Mouse (Mus musculus) liver (tissue): Measurements from ENCODE around the gene Fmn2.
A peak's percentile ranks its signal among the peaks of the same experiment; 100 is the strongest.

Experiments used
- DNase-seq: peaks from one replicate; pipeline ENCODE4 v3.0.0-alpha.2; 2020; ENCODE audit warnings: mixed read lengths

Gene Fmn2

DNA sequence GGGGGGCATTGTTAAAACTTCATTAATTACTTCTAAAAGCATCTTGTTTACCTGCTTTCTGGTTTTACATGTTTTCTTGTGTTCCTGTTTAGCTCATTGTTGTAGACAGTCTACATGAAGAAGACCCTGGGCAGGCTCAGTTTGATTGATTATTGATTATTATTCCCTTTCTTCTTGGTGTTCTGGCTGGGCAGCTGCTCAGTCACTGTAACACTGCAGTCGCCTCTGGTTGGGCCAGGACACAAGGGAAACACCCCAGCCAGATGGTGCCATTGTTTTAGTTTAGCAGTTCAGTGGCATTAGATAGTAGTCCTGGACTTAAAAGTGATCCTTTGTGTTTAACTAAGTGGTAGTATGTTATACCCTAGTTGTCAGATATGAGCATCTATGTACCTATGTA is 167.5 kb downstream of the Fmn2 start:
- DNase-seq, result no peak

DNA sequence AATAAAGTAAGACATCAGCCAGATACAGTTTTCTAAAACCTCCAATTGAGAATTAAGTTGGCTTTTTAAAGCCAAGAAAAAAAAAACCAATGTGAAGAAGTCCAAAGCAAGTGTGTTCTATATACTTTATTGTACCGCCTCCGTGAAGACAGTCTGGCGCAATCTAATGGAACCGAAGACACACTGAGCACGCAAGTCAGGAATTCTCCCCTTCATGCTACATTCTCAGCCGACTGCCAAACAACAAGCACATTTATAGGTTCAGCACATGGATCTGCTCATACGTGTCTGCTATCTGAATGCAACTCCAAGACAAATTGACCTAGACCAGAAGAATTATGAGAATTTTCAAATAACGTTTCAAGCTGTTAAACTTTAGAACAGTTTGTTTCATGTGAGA is 169.2 kb downstream of the Fmn2 start:
- no peak for DNase-seq

DNA sequence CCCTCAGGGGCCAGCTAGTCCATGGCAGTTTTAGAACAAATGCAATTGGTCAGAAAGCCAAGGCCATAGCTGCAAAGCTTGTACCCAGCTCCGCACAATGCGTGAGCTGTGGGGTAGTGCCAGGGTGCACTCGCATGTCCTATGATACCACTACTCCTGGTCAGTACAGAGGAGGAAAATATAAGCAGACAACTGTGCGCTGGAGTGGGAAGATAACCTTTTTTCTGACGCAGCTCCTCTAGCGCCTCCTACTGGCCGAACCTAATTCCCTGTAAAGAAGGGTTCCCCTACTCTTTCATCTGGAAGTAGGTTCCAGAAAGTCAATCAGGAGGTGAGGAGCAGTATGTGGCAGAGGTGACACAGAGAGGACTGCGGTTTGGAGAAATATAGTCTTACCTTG is 173.0 kb downstream of the Fmn2 start:
- peak; percentile 33 for DNase-seq

DNA sequence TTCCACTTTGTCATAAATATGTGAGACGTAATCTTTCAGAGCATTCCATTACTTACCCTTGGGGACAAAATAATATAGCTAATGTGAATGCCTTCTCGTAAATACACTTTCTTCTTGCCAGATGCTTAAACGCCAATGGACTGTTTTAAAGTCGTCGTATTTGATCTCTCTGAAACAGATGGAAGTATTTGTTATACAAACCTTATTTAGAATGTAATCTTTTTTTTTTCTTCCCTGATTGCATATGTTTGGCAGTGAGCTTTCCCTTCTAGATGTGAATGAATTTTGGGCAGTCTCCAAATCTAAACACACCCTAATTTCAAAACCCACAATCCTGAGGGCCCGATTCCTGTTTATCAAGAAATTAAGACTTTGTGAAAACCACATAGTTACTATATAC is 173.7 kb downstream of the Fmn2 start:
- DNase-seq, result no peak

DNA sequence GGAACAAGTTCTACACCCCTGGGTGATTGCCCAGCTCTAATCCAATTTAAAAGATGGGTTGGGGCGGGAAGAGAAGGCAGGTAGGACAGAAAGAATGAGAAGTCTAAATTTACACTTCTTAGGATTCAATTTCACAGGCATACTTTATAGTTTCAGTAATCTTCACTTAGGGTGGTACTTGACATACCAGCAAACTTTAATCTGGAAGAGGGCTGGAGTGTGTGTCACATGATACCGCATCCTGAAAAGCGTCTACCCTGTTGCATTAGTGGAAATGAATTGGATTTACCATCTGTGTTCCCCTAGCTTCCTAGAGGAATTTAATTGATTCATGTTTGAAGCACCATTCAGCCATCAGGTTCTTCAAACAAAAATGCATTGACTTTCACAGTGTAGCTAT is 174.6 kb downstream of the Fmn2 start:
- DNase-seq, result no peak

DNA sequence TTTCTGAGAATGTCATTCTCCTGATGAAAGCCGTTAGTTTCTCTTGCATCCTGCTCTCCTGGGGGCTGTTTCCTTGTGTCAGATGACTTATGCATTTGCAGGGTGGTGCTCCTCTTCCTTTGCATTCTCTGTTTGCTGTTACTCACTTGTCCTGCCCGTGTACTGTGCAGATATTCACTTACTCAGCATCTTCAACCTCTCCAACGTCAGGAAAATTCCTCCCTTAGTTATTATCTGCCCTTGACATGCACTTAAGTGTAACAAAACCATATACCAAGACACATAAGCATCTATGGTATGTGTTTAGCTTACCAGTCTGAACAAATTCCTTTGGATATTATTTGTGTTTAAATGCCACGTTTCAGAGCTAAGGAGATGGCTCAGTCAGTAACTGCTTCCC is 175.6 kb downstream of the Fmn2 start:
- DNase-seq, result no peak

DNA sequence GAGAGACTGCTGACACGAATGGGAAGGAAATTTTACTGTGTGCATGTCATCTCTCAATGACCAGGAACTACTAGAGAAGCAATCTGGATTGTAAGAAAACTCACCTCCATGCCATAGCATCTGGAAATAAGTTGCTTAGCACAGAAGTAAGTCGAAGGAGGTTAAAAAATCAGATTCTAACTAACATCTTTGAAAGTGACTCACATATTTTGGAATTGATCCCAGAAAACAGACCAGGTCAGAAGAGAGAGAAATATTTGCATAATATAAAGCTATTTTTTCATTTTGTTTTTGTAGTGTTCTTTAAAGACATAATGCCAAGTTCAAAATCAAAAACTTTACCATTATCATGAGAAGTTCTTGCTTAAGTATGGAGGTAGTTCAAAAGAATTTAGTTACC is 187.7 kb downstream of the Fmn2 start:
- DNase-seq, result no peak

DNA sequence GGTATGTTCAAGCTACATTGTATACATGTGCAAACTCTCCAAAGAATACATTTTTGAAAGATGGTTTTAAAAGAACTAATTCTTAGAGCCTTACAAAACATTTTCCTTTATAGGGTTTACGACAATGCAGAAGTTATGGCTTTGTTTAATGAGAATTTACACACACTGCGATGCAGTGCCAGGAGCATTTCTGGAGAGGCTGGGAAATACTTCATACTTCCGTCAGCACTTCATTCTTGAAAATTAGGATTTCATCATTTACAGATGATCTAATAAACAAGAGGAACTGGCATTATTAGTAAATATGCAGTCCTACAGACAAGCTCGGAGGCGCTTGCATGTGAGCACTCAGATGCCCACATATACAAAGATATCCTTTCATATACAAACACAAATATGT is 199.2 kb downstream of the Fmn2 start:
- DNase-seq, result no peak

DNA sequence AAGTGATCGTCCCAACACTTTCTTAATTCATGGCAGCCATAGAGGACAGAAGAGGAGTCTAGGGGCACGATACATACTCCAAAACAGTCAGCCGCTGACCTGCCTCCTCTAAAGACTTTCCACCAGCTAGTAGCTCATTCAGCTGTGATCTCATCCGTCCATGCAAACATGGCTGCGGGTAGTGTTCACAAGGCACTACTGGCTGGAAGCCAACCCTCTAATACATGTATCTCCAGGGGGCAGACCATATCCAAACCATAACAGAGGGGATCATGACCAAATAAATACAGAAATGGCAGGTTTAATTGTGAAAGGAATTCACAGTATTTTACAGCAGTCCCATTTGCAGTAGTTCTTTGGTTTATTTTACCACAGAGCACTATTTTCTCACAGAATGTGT is 200.2 kb downstream of the Fmn2 start:
- no peak for DNase-seq

DNA sequence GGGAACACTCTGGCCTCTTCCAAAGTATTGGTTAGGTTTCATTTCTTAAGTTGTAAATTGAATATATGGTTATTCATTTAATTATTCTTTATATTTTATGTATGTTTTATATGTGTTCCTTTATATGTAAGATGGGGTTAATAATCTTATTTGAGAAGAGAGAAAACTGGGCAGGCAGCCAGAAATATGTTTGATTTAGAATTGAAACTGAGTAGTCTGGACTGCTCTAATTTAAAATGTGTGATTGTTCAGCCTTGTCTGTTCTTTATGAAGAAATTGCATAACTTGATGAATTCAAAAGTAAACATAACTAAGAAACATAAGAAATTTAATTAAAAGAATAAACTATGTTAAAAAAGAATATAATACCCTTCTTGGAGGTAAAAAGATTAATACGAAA is 202.3 kb downstream of the Fmn2 start:
- no peak for DNase-seq

DNA sequence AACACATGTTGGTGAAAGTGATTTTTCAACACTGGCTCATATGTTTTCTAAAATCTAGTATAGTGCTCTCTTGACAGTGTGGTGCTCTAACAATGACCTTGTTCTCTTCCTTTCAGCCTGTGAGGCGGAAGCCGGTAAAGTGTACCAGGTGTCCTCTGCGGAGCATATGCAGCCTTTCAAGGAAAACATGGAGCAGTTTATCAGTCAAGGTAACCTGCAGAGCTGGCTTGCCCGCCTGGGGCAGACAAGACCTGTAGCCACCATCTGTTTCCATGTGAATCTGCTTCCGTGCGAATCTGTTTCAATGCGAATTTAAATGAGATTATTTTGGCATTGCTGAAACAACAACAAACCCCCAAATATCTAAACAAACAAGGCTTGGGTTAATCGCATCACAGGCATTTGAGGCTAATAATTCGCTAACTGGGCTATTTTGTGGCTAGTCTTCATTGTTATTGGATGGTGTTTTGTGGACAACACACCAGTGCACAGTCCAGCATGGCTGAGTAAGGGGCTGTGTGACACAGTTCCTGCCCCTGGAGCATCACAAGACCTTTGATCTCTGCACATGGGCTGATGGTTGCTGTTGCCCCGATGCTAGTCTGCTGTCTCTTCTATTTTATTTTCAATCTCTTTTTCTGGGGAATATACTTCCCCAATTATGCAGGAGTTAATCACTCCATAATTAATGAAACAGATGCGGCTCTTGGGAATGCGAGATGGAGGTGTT is 218.3 kb downstream of the Fmn2 start:
- no peak for DNase-seq

DNA sequence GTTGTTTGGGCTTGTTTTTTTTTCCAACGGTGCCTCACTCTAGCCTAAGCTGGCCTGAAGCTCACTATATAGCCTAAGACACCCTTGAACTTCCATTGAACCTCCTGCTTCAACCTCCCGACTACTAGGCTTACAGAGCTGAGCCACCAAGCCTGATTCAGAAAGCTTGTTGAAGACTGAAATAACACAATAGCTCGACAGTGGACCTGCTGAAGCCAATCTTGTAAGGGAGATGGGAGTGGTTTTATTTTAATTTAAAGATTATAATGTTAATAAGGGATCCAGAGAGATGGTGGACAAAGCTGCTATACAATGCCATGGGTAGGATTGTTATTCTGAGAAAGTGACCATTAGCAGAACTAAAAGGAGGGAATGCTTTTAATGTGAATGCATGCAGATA is 227.1 kb downstream of the Fmn2 start:
- no peak for DNase-seq

DNA sequence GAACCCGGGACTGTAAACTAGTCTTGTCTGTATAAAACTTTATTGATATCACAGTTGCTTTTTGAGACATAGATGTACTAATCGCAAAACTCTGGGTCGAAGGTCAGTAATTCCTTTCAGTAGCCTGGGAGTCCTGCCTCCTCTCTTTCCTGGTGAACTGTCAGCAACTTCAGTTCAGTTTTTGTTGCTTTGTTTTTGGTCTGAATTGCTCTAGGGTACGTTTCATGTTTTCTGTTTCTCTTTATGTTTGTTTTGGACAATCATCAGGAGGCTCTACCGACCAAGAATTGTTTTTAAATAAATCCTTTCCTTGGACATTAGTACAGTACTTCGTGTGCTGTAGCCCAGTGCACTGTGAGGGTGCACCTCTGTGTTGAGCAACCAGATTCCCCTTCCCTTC is 231.1 kb downstream of the Fmn2 start:
- DNase-seq, result no peak

DNA sequence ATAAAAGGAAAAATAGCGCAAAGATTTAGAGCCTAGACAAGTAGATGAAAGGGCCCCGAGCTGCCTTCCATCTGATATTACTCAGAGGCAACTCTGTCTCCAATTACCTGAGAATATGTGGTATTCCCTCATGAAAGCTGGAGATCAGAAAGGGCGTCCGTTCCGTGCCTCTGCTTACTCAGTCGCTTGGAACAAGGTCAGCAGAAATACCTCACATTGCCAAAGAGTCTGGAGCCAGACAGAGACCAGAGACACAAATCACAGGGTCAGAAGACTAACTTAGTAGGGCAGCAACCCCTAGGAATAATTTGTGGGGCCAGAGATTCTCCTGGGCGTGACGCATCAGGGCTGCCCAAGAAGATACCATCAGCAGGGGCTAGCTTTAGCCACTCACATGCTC is 237.3 kb downstream of the Fmn2 start:
- no peak for DNase-seq

DNA sequence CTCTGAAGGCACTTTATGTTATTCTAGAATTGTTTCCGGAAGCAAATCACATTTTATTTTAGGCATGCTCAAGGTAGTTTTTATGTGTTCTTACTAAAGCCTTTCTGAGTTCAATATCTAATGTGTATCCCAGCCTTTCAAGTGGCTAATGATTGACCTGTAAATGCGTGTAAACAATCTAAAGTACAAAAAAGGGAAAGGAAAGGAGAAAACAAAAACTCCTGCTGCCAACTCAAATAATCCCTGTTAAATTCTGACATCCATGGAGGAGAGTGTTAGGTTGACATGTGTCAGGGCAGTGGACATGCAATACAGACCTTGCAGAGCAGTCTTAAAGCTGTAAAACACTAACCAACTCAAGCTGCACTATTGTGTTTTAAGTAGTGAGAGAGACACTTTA is 241.0 kb downstream of the Fmn2 start:
- DNase-seq, result no peak

DNA sequence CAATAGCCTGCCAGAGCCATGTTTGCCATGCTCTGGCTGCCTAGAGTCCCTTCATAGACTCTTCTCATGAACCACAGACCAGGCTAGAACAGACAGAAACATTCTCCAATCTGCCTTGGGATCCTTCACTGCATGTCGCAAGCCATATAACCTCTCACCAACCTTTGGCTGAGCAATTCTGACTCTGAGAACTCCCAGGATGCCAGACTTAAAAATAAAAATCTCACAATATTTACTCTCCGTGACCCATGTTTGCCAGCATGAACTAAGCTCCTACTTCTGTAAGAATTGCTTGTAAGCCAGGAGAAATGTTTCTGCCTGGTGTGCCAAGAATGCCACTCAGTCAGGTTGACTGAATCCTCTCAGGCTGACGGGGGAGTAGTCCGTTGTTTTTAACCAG is 246.9 kb downstream of the Fmn2 start:
- DNase-seq, result no peak

DNA sequence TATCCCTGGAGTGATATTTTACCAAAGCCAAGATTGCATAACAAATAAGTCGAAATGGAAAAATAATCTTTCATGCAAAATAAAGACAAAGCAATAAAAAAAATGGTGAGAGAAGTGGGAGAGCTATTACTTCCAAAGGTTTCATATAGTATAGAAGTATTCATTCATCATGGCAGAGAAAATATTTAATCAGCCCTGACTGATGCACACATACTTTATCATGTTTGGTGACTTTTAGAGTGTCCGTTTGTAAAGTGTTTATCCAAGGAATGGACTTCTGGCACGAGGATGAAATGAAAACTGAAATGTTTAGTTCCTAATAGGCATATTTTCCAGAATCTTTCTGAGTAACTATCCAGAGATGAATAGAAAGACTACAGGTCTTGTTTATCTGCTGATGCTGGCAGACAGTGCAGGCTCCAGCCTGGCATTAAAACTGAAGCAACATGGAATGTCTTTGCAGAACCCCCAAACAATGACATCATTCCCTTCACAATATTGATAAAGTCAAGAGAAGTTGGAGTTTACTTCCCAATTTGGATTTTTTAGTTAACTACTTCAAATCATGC is 249.4 kb downstream of the Fmn2 start:
- no peak for DNase-seq

DNA sequence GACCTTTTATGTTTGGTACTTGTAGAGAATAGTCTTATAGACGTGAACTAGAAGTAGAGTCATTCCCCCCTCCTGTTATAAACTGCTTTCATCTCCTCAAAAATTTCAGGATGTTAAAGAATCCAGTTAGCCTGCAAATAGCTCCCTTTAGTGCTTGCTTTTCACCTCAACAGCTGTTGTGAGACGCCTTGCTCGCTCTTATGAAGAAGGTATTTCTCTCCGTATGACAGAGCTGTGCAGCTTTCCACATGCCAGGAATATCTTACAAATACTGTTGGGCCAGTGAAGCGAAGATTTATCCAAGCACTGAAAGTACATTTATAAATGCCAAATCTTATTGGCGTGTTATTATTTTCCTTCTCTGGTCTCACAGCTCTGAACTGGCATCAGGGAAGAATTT is 257.7 kb downstream of the Fmn2 start:
- no peak for DNase-seq

DNA sequence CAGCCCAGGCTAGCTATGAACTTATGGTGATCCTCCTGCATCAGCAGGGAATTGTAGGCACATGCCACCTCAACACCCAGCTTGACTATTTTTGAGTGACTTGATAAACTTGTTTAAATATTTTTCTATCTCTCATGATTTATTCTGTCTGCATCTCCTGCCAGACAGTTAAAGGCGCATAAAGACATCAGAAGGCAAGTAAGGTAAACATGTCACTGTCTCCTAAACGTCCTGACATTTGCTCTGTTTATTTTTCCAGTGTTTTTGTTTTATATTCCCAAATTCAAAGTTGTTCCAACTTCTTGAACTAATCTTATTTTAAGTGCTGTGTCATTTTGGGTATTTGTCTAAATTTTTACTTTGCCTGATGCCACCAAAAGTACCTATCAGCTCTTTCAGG is 264.1 kb downstream of the Fmn2 start:
- DNase-seq, result no peak

DNA sequence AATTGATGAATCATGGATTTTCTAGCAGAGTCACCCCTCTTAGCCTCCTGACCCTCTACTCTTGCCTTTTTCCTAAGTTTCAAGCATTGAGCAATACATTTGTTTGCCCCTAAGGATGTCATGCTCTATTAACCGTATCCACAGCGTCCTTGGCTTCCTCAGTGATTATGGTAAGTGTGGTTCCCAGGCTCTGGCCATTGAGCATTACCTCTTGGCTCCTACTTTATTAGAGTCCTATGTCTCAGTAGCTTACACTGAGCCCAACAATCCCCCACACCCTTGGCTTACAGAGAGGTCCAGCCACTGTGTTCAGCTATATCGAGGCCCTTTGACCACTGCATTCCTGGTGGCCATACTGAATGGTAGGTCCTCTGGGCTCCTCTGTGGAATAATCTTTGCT is 265.2 kb downstream of the Fmn2 start:
- DNase-seq, result no peak

DNA sequence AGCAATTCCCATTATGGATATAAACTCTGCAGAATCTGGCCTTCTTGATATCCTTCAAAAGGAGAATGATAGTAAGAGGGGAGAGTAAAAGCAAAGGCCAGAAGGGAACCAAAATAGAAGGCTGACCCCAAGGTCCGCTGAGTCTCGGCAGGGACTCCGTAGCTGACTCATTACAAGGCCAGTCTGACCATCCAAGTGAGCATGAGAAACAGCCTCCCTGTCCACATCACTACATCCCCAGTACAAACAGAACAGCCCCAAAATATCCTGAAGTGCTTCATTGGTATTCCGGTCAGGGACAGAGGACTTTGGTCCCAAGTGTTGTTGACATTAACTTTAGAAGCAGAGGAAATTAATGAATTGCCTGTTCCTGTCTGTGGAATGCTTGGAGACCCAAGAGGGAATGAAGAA is 270.3 kb downstream of the Fmn2 start:
- no peak for DNase-seq

DNA sequence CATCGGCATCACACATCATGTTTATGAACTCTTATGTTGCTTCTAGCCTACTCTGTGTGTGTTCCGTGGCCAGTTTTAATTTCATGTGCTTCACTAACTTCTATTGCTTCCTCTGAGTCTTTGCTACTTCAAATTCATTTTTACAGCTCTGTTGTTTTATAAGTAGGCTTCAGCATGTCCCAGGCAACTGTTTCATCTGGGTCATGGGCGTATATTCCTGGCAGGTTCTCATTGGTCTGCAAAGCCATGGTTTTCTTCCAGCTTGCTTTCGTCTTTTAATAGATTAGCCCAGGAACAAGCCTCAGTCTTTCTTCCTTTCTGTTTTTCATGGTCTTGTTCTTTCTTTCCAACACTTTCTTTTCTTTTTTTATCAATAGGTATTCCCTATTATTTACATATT is 279.4 kb downstream of the Fmn2 start:
- no peak for DNase-seq

DNA sequence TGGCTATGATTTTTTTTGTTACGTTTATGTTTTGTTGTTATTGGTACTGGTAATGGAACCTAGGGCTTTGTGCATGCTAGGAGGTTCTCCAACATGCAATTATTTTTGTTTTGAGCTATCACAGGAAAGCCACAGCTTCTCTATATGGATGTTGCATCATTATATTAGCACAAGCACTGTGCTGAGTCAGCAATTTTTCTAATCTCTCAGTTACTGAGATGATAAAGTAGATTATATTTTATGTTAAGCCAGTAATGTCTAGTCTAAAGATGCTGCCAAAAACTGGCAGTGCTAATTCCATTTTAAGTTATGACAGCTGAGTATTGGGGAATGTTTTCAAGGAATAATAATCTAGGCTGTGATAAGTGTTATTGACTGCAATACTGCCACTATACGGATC is 287.0 kb downstream of the Fmn2 start:
- DNase-seq, result no peak

DNA sequence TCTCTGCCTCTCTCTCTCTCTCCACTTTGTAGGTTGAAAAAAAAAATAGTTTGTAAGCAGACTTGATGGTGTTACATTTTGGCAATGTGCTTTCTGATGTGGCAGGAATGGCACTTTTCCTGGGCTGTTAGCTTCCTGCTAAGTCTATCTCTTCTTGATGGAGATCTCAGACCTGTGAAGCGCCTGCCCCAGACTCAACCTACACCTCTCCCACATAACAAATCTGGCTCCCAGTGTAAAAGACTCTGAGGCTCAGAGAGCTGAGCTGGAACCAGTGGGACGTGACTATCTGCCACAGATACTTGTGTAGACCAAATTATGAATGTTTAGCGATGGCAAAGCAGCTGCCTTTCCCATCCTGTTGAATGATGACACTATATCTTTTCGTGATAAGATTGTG is 310.2 kb downstream of the Fmn2 start:
- no peak for DNase-seq

DNA sequence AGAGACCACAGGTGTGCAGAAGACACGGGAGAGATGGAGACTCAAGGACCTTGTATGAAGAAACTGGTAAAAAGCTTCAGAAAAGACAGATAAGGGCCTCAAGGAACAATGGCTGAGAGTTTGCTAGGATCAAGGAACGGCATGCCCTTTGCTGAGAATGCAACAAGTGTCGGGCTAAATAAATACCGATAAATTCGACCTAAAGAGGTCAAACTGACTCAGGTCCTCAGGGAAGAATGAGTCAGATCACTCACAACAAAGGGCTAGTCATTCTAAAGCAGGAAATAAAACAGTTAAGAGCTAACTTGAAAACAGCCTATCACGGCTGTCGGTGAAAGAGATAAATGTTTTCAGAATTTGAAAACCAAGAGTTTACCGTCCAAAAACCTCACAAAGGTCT is 324.9 kb downstream of the Fmn2 start:
- DNase-seq, result no peak
